Mouse (Mus musculus): ENCODE results near the gene Stub1. TPM values are rescaled to one million over a fixed set of nuclear protein-coding genes. Genes with fewer than 3 reads are reported as not detected.
"Not testable (repeated sequence)": the region's sequence is repeated elsewhere in the genome, so short reads cannot be mapped to it uniquely, and the experiment has no call there.

Gene Stub1
- polyA plus RNA-seq, 1 experiment from 2014 or later = 114 TPM

DNA sequence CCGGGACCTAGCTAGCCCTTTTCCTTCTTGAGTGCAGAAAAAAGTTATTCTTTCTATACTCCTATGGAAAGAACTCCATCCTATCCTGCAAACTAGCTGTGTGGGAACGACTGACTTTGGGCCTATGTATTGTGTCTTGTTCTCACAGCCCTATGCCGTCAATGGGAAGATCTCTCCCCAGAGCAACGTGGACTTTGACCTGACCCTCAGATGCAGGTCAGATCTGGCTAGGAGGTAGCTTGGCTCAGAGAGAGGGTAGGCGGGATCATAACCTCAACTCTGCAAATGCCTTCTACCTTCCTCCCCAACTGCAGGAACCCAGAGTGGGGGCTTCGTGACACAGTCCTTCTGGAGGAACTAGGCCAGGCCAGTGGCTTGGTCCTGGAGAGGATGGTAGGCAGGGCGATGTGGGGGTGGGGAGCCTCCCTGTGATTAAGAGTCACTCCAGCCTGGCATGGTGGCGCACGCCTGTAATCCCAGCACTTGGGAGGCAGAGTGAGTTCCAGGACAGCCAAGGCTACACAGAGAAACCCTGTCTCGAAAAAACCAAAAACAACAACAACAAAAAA lies 43.2 kb upstream of the Stub1 start:
- Histone ChIP-seq H3K9ac (0 out of 2 replicates have a peak overlapping the region, but pooled peaks have one; percentile 79), H3K27me3 (no peaks in the 10 kb centered on the region), H3K4me3 (replicated peaks) (peak overlapping the region; percentile 85), H3K36me3 (replicated peaks) (peaks cover 21% of the 10 kb centered on the region), H3K27ac (replicated peaks) (peak overlapping the region; percentile 90; the same call in 1 of the 2 replicates), H3K4me2 (peak overlapping the region; percentile 89), H3K4me1 (replicated peaks) (peaks cover 60% of the 10 kb centered on the region), H3K9me3 (replicated peaks) (no peaks in the 10 kb centered on the region)
- ATAC-seq (ENCODE audit: insufficient read depth) = no peak
- WGBS (ENCODE audit: insufficient replicate concordance) = 61% methylated on average over 10 of the region's 10 CpGs

DNA sequence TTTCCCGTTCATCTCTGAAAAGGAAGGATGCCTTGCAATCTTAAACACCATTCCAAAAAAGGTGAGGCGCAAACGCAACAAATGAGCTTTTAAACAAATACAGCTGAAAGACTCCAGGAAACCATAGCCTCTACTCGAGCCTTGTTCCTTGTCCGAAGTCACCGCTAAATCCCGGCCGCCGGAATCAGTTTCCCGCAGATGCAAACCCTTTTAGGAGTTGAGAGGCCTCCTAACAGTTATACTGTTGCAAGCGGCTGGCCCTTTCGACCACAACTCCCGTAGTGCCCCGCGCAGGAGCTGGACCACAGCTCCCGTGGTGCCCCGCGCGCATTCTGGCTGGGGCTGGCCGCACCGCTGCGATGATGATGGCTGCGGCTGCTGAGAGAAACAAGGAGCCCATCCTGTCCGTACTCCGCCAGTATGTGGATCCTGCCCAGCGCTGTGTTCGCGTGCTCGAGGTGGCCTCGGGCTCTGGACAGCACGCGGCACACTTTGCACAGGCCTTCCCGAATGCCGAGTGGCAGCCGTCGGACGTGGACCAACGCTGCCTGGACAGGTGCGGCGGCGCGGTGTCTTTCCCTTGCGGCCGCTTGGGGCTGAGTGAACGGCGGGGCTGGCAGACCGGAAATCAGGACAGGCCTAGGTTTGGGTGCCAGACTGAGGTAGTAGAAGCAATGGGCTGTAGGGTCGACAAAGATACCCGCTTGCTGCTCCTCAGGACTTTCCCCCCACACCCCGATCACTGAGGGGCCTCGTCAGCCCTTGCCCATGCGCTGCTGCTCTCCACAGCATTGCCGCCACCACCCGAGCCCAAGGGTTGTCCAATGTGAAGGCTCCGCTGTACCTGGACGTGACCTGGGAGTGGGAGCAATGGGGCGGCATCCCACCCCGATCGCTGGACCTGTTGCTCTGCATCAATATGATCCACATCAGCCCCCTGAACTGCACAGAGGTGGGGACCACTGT lies 42.2 kb upstream of the Stub1 start:
- H3K4me2 ChIP-seq = peak overlapping the region; percentile 89
- H3K36me3 ChIP-seq (replicated peaks) = peaks cover 21% of the 10 kb centered on the region
- no peaks in the 10 kb centered on the region for H3K9me3 ChIP-seq (replicated peaks)
- no peaks in the 10 kb centered on the region for H3K27me3 ChIP-seq
- peak overlapping the region; percentile 79 for H3K9ac ChIP-seq
- peak; percentile 81 for ATAC-seq (ENCODE audit: insufficient read depth)
- peaks cover 50% of the 10 kb centered on the region for H3K4me1 ChIP-seq (replicated peaks)
- 1% methylated on average over 59 of the region's 59 CpGs for whole genome bisulfite sequencing (ENCODE audit: insufficient replicate concordance)
- peak overlapping the region; percentile 85 for H3K4me3 ChIP-seq (replicated peaks)
- H3K27ac ChIP-seq (replicated peaks) = peak overlapping the region; percentile 90

DNA sequence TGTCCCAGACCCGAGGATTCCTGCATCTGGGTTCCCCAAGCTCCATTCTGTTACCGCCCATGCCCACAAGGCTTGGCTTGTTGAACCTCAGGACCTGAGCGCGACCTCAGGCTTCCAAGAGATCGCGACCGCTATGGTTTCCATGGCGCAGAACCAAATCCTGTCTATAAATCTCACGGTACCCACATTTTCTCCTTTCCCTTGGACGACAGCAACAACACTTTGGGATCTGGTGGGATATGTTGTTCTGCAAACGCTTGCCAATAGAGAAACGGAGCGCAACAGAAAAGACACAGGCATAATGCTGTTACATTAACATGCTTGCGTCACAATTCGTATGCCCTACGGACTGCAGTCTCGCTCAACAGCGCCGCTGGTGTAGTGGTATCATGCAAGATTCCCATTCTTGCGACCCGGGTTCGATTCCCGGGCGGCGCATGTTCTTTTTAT lies 41.5 kb upstream of the Stub1 start, which contains the start of gene Mettl26:
TSS of gene Mettl26 (plus strand) at position 354 of the 450 bp plus-strand sequence.
- peak within 1 kb of the TSS; percentile 90 for H3K27ac ChIP-seq (replicated peaks)
- no peaks in the 10 kb centered on the region for H3K27me3 ChIP-seq
- H3K9me3 ChIP-seq (replicated peaks) = no peaks in the 10 kb centered on the region
- H3K4me2 ChIP-seq = peak within 1 kb of the TSS; percentile 89
- peak within 1 kb of the TSS; percentile 85 for H3K4me3 ChIP-seq (replicated peaks)
- ATAC-seq (ENCODE audit: insufficient read depth) = peak; percentile 64
- H3K9ac ChIP-seq = peak within 1 kb of the TSS; percentile 79
- H3K4me1 ChIP-seq (replicated peaks) = peaks cover 43% of the 10 kb centered on the region
- peaks cover 21% of the 10 kb centered on the region for H3K36me3 ChIP-seq (replicated peaks)
- WGBS (ENCODE audit: insufficient replicate concordance) = under 1% methylated on average over 25 of the region's 25 CpGs

DNA sequence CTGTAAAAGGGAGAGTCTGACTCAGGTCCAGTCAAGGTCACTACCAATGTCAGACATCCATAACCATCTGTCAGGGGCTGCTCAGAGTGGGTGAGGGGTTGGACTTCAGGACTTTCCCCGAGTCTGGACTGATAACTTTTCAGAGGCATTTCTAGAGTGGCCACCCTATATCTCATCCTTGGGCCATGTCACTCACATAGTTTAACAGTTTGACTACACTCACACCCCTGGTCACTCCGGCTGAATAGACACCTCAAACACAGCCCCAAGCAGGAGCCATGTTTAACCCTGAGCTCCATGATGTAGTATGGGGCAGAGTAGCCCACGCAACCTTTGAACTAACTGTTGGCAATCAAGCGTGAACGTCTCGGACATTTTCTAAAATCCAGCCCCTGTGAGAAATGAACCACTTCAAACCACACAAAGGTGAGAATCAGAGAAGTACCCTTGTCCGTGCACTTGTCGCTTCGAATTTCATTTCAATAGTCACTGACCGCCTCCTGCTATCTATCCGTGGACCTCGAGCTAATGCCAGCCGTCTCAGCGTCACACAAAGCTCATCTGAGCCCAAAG lies 41.0 kb upstream of the Stub1 start:
- peak overlapping the region; percentile 54 for H3K27ac ChIP-seq (replicated peaks)
- H3K9ac ChIP-seq = peak overlapping the region; percentile 58
- peaks cover 15% of the 10 kb centered on the region for H3K36me3 ChIP-seq (replicated peaks)
- peaks cover 40% of the 10 kb centered on the region for H3K4me1 ChIP-seq (replicated peaks)
- no peak for ATAC-seq (ENCODE audit: insufficient read depth)
- H3K4me3 ChIP-seq (replicated peaks) = peak overlapping the region; percentile 85
- H3K27me3 ChIP-seq = no peaks in the 10 kb centered on the region
- 10% methylated on average over 14 of the region's 14 CpGs for WGBS (ENCODE audit: insufficient replicate concordance)
- H3K9me3 ChIP-seq (replicated peaks) = no peaks in the 10 kb centered on the region
- H3K4me2 ChIP-seq = peak overlapping the region; percentile 89

DNA sequence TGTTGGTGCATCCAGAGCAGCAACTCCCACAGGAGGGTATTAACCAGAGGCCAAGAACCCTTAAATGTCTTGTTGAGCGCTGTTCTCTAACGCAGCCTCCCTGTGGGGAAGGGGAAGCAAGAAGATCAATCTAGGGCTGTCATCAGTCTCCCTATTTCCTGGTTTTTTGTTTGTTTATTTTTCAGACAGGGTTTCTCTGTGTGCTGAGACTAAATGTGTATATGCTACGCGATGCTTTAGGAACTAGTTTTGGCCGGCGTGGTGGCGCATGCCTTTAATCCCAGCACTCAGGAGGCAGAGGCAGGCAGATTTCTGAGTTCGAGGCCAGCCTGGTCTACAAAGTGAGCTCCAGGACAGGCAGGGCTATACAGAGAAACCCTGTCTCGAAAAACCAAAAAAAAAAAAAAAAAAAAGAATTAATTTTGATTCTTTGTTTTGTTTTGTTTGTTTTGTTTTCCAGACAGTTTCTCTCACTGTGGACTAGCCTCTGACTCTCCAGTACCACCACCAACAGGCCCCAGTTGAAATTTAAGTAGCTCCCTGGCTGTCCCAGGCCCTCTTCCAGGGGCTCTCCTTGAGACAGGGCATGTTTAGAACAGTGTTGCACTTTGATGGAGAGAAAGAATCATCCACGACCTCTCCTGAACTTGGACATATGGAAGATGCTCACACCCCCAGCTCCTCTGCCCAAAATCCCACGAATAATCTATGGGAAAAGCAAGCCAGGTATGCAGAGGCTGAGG lies 40.4 kb upstream of the Stub1 start:
- H3K4me3 ChIP-seq (replicated peaks) = peak overlapping the region; percentile 85; the same call in 1 of the 2 replicates
- no peaks in the 10 kb centered on the region for H3K27me3 ChIP-seq
- peak overlapping the region; percentile 89 for H3K4me2 ChIP-seq
- peaks cover 46% of the 10 kb centered on the region for H3K4me1 ChIP-seq (replicated peaks)
- 0 out of 2 replicates have a peak overlapping the region, but pooled peaks have one; percentile 54 for H3K27ac ChIP-seq (replicated peaks)
- 72% methylated on average over 11 of the region's 11 CpGs for WGBS (ENCODE audit: insufficient replicate concordance)
- H3K9ac ChIP-seq = no peak overlapping the region
- ATAC-seq (ENCODE audit: insufficient read depth) = no peak
- H3K36me3 ChIP-seq (replicated peaks) = peaks cover 11% of the 10 kb centered on the region
- H3K9me3 ChIP-seq (replicated peaks) = no peaks in the 10 kb centered on the region

DNA sequence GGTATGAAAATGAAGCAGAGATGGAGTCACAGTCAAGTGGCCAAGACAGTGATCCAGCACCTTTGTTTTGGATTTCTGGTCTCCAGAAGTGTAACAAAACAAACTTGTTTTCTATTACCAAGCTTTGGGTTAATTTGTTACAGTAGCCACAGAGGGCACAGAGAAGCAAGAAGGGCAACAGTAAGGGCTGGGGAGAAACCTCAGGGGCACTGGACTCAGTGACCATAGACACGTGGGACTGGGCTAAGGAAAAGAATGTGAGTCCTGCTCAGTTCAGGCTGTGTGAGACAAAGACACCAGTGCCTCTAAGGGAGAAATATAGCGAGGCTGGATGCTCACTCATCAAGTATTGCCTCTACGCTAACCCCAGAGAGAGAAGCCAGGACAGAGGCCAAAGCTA lies 39.5 kb upstream of the Stub1 start:
- Histone ChIP-seq H3K4me1 (replicated peaks) (peaks cover 48% of the 10 kb centered on the region), H3K9ac (no peak overlapping the region), H3K27ac (replicated peaks) (no peak overlapping the region), H3K4me2 (no peak overlapping the region), H3K9me3 (replicated peaks) (no peaks in the 10 kb centered on the region), H3K27me3 (no peaks in the 10 kb centered on the region), H3K4me3 (replicated peaks) (no peak overlapping the region), H3K36me3 (replicated peaks) (peaks cover 2% of the 10 kb centered on the region)
- 73% methylated on average over 3 of the region's 3 CpGs for WGBS (ENCODE audit: insufficient replicate concordance)
- ATAC-seq (ENCODE audit: insufficient read depth) = no peak

DNA sequence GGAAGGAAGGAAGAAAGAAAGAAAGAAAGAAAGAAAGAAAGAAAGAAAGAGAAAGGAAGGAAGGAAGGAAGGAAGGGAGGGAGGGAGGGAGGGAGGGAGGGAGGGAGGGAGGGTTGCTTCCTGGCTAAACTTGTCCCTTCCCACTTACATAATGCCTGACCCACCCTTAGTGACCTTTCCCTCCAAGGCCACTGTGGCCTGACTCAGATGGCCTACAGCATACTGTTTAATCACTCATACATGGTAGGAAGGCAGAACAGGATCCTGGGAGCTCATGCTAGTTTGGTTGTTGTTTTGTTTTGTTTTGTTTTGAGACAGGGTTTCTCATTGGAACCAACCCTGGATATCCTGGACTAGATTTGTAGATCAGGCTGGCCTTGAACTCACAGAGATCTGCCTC lies 38.4 kb upstream of the Stub1 start:
- not testable (repeated sequence) for H3K9ac ChIP-seq; H3K36me3 ChIP-seq (replicated peaks); H3K27ac ChIP-seq (replicated peaks); H3K27me3 ChIP-seq; H3K4me3 ChIP-seq (replicated peaks); H3K4me2 ChIP-seq; ATAC-seq (ENCODE audit: insufficient read depth); H3K9me3 ChIP-seq (replicated peaks)
- H3K4me1 ChIP-seq (replicated peaks) = peaks cover 49% of the 10 kb centered on the region

DNA sequence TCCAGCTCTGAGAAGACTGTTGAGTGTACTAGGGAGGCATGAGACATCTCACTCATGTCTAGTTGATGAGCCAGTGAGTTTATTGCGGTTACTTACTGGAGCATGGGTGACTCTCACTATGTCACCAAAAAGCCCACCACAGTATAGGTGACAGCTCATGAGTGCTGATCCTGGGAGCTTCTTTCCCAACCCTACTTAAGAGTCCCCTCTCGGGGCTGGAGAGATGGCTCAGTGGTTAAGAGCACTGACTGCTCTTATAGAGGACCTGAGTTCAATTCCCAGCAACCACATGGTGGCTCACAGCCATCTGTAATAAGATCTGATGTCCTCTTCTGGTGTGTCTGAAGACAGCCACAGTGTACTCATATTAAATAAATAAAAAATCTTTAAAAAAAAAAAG lies 36.8 kb upstream of the Stub1 start:
- Histone ChIP-seq H3K27ac (replicated peaks) (no peak overlapping the region), H3K9me3 (replicated peaks) (no peaks in the 10 kb centered on the region), H3K36me3 (replicated peaks) (peaks cover 6% of the 10 kb centered on the region; the same call in 1 of the 2 replicates), H3K4me2 (no peak overlapping the region), H3K9ac (no peak overlapping the region), H3K4me1 (replicated peaks) (peaks cover 42% of the 10 kb centered on the region), H3K4me3 (replicated peaks) (no peak overlapping the region), H3K27me3 (no peaks in the 10 kb centered on the region)
- no peak for ATAC-seq (ENCODE audit: insufficient read depth)
- 75% methylated on average over 2 of the region's 2 CpGs for WGBS (ENCODE audit: insufficient replicate concordance)

DNA sequence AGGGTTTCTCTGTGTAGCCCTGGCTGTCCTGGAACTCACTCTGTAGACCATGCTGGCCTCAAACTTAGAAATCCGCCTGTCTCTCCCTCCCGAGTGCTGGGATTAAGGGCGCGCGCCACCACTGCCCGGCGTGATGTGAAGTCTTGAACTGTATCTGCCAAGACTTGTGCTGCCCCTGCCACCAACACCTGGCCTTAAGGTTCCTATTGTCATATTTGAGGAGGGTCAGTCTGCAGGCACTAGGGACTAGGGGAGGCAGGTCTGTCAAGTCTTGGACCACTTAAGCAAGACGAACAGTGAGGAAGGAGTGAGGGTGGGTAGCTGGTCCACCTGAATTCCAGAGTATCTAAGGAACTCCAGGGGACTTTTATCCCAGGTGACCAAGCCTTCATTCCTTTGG lies 36.3 kb upstream of the Stub1 start:
- no peak overlapping the region for H3K4me2 ChIP-seq
- ATAC-seq (ENCODE audit: insufficient read depth) = no peak
- no peaks in the 10 kb centered on the region for H3K27me3 ChIP-seq
- no peak overlapping the region for H3K4me3 ChIP-seq (replicated peaks)
- H3K9me3 ChIP-seq (replicated peaks) = no peaks in the 10 kb centered on the region
- no peak overlapping the region for H3K9ac ChIP-seq
- 81% methylated on average over 8 of the region's 8 CpGs for WGBS (ENCODE audit: insufficient replicate concordance)
- H3K27ac ChIP-seq (replicated peaks) = no peak overlapping the region
- H3K36me3 ChIP-seq (replicated peaks) = peaks cover 8% of the 10 kb centered on the region
- peaks cover 39% of the 10 kb centered on the region for H3K4me1 ChIP-seq (replicated peaks)

DNA sequence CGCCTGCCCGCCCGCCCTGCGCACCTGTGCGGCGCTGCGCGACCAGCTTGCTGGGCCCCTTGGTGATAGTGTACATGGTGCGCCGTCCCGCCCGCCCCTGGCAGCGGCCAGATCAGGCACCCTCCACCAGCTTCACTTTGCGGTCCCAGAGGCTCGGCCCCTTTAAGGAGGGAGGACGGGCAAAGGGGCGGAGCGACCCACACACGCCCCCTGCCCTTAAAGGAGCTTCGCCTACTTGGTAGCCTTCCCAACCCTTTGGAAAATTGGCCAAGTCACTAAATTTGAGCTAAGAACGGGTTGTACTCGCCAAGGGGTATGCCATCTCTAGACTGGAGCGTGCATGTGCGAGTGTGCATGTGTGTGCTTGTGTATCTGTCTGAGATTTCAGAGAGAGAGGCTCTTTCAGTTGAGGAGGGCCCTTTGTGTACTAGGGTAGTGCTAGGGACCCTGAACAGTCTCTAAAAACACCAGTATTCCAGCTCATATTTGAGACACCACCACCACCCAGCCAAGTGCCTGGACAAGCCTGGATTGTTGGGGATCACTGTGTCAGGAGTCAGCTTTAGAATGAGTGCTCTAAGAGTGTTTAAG lies 35.5 kb upstream of the Stub1 start, which contains the start of gene Mcrip2:
TSS of gene Mcrip2 (minus strand) at position 164 of the 591 bp plus-strand sequence.
- H3K4me2 ChIP-seq = peak within 1 kb of the TSS; percentile 88
- peak; percentile 68 for ATAC-seq (ENCODE audit: insufficient read depth)
- 0% methylated on average over 24 of the region's 24 CpGs for whole genome bisulfite sequencing (ENCODE audit: insufficient replicate concordance)

More for the DNA sequence above, 35.5 kb upstream of the Stub1 start, which contains the start of gene Mcrip2:
- Histone ChIP-seq H3K9ac (peak within 1 kb of the TSS; percentile 66), H3K36me3 (replicated peaks) (peaks cover 16% of the 10 kb centered on the region), H3K27ac (replicated peaks) (peak within 1 kb of the TSS; percentile 77), H3K4me1 (replicated peaks) (peaks cover 32% of the 10 kb centered on the region), H3K4me3 (replicated peaks) (peak within 1 kb of the TSS; percentile 69), H3K9me3 (replicated peaks) (no peaks in the 10 kb centered on the region), H3K27me3 (no peaks in the 10 kb centered on the region)

Measured in liver, embryonic 15.5 days (tissue).